Mouse (Mus musculus) embryonic facial prominence, embryonic 13.5 days (tissue): ENCODE results near the gene Acads. TPM values are rescaled to one million over a fixed set of nuclear protein-coding genes. Genes with fewer than 3 reads are reported as not detected.
"Not testable (repeated sequence)": the region's sequence is repeated elsewhere in the genome, so short reads cannot be mapped to it uniquely, and the experiment has no call there.

Experiments used
- ATAC-seq: fragments of 200-750 bp; cut with Nextera tagmentation; 2 replicates; pipeline ENCODE4 v1.8.0; 2017; ENCODE audit warnings: low read depth; ENCODE audit not compliant: insufficient number of reproducible peaks, insufficient read depth, low FRiP score, low TSS enrichment
- H3K27ac ChIP-seq: fragments of 300-500 bp; sonication (generic); 2 replicates; pipeline ENCODE4 v1.5.1; 2015; ENCODE audit warnings: moderate library complexity, mild to moderate bottlenecking, inconsistent platforms
- H3K27me3 ChIP-seq: fragments of 300-500 bp; sonication (generic); 2 replicates; pipeline ENCODE4 v1.6.1; 2015; ENCODE audit warnings: mild to moderate bottlenecking, inconsistent platforms
- H3K36me3 ChIP-seq: fragments of 300-500 bp; sonication (generic); 2 replicates; pipeline ENCODE4 v1.6.1; 2015; ENCODE audit warnings: mild to moderate bottlenecking, inconsistent platforms
- H3K4me1 ChIP-seq: fragments of 300-500 bp; sonication (generic); 2 replicates; pipeline ENCODE4 v1.6.1; 2015; ENCODE audit warnings: inconsistent platforms
- H3K4me2 ChIP-seq: fragments of 300-500 bp; sonication (generic); 2 replicates; pipeline ENCODE4 v1.6.1; 2015; ENCODE audit warnings: moderate library complexity, mild to moderate bottlenecking, inconsistent platforms
- H3K4me3 ChIP-seq: fragments of 300-500 bp; sonication (generic); 2 replicates; pipeline ENCODE4 v1.5.1; 2015; ENCODE audit warnings: mild to moderate bottlenecking, inconsistent platforms
- H3K9ac ChIP-seq: fragments of 300-500 bp; sonication (generic); 2 replicates; pipeline ENCODE4 v1.6.1; 2015; ENCODE audit warnings: mild to moderate bottlenecking, inconsistent platforms
- H3K9me3 ChIP-seq: fragments of 300-500 bp; sonication (generic); 2 replicates; pipeline ENCODE4 v1.6.1; 2016; ENCODE audit warnings: inconsistent platforms
- WGBS: fragments of 180-500 bp; shearing (Covaris S2); methylation state at CpG from one replicate; pipeline ENCODE4 v1.1.7; 2015; ENCODE audit warnings: mixed read lengths; 5-methylcytosine and 5-hydroxymethylcytosine counted together
- polyA plus RNA-seq: library from polyadenylated mRNA; unstranded; fragments of >200 nt; fragmentation: Nextera tagmentation; extraction: Ambion mirVana; gene quantifications from 2 replicates; pipeline ENCODE4 v1.2.1, GENCODE M21; 2015

The Acads gene
- polyA plus RNA-seq, 1 experiment from 2014 or later, result 52.5 TPM

DNA sequence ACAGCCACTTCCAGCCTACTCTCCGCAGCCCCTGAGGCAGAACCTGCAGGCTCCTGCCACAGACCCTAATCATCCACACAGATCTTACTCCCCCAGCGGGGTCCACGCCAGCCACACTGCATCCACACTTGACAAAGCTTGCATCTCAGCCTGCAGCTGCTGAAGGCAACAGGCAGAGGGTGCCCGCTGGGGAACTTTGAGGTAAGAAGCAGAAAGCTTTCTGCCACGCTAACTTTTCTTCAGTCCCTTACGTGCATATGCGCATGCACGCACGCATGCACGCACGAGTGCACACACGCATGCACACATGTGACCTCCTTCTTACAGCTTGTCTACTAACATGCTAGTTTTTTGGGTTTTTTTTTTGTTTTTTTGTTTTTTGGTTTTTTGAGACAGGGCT is 5.9 kb downstream of the Acads start:
- ATAC-seq, result no peak
- no peak overlapping the region for H3K9ac ChIP-seq
- H3K4me1 ChIP-seq, result peaks cover under 1% of the 10 kb centered on the region; the same call in 1 of the 2 replicates
- no peak overlapping the region for H3K4me2 ChIP-seq
- H3K27me3 ChIP-seq, result no peaks in the 10 kb centered on the region
- H3K27ac ChIP-seq, result no peak overlapping the region
- peaks cover 73% of the 10 kb centered on the region for H3K36me3 ChIP-seq
- no peaks in the 10 kb centered on the region for H3K9me3 ChIP-seq
- no peak overlapping the region for H3K4me3 ChIP-seq
- 93% methylated on average over 12 of the region's 12 CpGs for WGBS

GRCm38 (mm10) chr5:115111156-115111555 is 8.0 kb downstream of the Acads start:
- Histone ChIP-seq H3K4me2 (no peak overlapping the region), H3K9ac (no peak overlapping the region), H3K4me3 (no peak overlapping the region), H3K36me3 (peaks cover 56% of the 10 kb centered on the region), H3K27me3 (no peaks in the 10 kb centered on the region), H3K27ac (no peak overlapping the region), H3K9me3 (no peaks in the 10 kb centered on the region), H3K4me1 (no peaks in the 10 kb centered on the region)
- ATAC-seq, result no peak
- 91% methylated on average over 8 of the region's 8 CpGs for WGBS

DNA sequence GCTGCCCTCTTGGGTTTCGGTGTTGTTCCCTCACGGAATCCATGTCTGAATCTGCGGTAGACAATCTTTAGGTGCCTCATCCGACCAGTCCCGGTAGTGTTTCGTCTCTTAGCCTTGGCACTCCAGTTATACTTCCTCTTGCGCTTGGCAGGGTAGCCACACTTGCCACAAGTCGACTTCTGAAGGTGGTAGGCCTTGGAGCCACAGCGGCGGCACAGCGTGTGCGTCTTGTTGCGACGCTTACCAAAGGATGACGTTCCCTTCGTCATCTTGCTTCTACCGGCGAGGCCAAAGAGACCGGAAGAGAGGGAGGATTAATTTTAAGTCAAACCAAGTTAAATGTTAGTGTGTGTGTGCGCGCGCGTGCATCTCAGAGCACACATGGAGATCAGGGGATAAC is 15.9 kb downstream of the Acads start:
- ATAC-seq, H3K9me3 ChIP-seq: not testable (repeated sequence)

GRCm38 (mm10) chr5:115102231-115102630 is 16.9 kb downstream of the Acads start:
- H3K4me1 ChIP-seq, result no peaks in the 10 kb centered on the region
- ATAC-seq, result no peak
- WGBS, result 96% methylated on average over 2 of the region's 2 CpGs
- no peak overlapping the region for H3K4me3 ChIP-seq
- H3K27ac ChIP-seq, result no peak overlapping the region
- no peak overlapping the region for H3K4me2 ChIP-seq
- no peaks in the 10 kb centered on the region for H3K9me3 ChIP-seq
- H3K9ac ChIP-seq, result no peak overlapping the region
- H3K36me3 ChIP-seq, result peaks cover 58% of the 10 kb centered on the region
- no peaks in the 10 kb centered on the region for H3K27me3 ChIP-seq

More for the DNA sequence above, 15.9 kb downstream of the Acads start:
- H3K9ac ChIP-seq, H3K27me3 ChIP-seq, H3K27ac ChIP-seq, H3K4me2 ChIP-seq, H3K4me1 ChIP-seq, H3K4me3 ChIP-seq: not testable (repeated sequence)
- H3K36me3 ChIP-seq, result peaks cover 48% of the 10 kb centered on the region
- 95% methylated on average over 23 of the region's 23 CpGs for whole genome bisulfite sequencing

DNA sequence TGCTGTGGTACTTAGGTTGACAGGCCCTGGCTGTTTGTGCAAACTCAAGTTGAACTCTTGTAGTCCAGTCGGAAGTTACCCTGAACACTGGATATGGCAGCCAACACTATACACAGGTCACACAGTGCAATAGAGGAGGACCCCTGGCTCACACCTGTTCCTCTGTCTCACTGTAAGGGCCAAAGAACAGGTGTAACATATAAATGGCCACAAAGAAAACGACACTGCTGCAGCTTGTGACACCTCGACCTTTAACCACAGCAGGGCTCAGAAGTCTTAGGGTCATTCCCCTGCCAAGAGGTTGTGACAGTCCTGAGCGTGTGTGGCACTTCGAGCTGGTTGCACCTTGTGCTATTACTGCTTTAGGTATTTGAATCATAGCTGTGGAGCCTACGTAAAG is 18.7 kb downstream of the Acads start:
- Histone ChIP-seq H3K9me3 (no peaks in the 10 kb centered on the region), H3K36me3 (peaks cover 74% of the 10 kb centered on the region), H3K4me1 (no peaks in the 10 kb centered on the region), H3K4me3 (no peak overlapping the region), H3K27me3 (no peaks in the 10 kb centered on the region), H3K27ac (no peak overlapping the region), H3K9ac (no peak overlapping the region), H3K4me2 (no peak overlapping the region)
- WGBS, result 82% methylated on average over 6 of the region's 6 CpGs
- no peak for ATAC-seq

DNA sequence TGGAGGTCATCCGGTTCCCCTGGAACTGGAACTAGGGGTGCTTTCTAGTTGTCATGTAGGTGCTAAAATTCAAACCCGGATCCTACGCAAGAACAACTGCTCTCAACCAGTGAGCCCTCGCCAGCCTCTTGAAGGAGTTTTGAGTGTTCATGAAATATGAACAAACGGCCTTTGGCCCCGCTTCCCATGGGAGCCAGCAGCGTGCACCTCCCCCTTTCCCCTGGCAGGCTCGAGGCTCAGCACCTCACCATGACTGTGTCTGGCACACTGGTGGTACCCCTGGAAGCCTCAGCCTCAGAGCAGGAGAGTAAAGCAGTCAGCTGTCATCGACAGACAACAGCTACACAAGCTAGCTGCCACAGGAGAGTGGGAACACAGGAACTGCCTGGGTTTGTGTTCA is 19.2 kb downstream of the Acads start:
- no peaks in the 10 kb centered on the region for H3K4me1 ChIP-seq
- ATAC-seq, result no peak
- no peak overlapping the region for H3K9ac ChIP-seq
- no peaks in the 10 kb centered on the region for H3K27me3 ChIP-seq
- WGBS, result 86% methylated on average over 9 of the region's 9 CpGs
- no peaks in the 10 kb centered on the region for H3K9me3 ChIP-seq
- H3K36me3 ChIP-seq, result peaks cover 76% of the 10 kb centered on the region
- H3K4me2 ChIP-seq, result no peak overlapping the region
- no peak overlapping the region for H3K27ac ChIP-seq
- no peak overlapping the region for H3K4me3 ChIP-seq

DNA sequence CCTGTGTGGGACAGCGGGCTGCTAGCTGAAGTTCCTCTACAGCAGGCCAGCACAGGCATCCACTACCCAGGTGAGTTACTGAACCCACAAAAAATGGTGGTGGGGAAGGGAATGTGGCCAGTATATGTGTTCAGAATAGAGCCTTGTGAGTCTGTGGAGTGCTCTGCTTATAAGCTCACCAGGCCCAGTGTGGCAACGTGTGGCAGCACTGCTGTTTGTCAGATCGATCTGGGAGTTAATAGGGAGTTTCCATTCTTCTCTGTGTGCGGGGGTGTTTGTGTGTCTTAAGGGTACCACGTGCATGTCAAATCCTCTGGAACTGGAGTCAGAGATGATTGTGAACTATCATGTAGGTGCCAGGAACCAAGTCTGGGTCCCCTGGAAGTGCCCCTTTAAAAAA is 19.6 kb downstream of the Acads start:
- WGBS, result 83% methylated on average over 5 of the region's 5 CpGs
- H3K27me3 ChIP-seq, result no peaks in the 10 kb centered on the region
- H3K9me3 ChIP-seq, result no peaks in the 10 kb centered on the region
- H3K36me3 ChIP-seq, result peaks cover 81% of the 10 kb centered on the region
- no peak for ATAC-seq
- no peak overlapping the region for H3K27ac ChIP-seq
- H3K9ac ChIP-seq, result no peak overlapping the region
- no peaks in the 10 kb centered on the region for H3K4me1 ChIP-seq
- H3K4me3 ChIP-seq, result no peak overlapping the region
- no peak overlapping the region for H3K4me2 ChIP-seq

GRCm38 (mm10) chr5:115098195-115098594 is 21.0 kb downstream of the Acads start, which contains the start of gene Gm10401:
Gm10401 (minus strand) TSS chr5:115098295.
- H3K4me2 ChIP-seq, result no peak within 1 kb of the TSS
- 96% methylated on average over 8 of the region's 8 CpGs for WGBS
- H3K27me3 ChIP-seq, result no peaks in the 10 kb centered on the region
- H3K4me1 ChIP-seq, result no peaks in the 10 kb centered on the region
- no peak within 1 kb of the TSS for H3K9ac ChIP-seq
- peaks cover 82% of the 10 kb centered on the region for H3K36me3 ChIP-seq
- no peak within 1 kb of the TSS for H3K4me3 ChIP-seq
- no peak within 1 kb of the TSS; the same call in 1 of the 2 replicates for H3K27ac ChIP-seq
- H3K9me3 ChIP-seq, result no peaks in the 10 kb centered on the region
- ATAC-seq, result no peak

DNA sequence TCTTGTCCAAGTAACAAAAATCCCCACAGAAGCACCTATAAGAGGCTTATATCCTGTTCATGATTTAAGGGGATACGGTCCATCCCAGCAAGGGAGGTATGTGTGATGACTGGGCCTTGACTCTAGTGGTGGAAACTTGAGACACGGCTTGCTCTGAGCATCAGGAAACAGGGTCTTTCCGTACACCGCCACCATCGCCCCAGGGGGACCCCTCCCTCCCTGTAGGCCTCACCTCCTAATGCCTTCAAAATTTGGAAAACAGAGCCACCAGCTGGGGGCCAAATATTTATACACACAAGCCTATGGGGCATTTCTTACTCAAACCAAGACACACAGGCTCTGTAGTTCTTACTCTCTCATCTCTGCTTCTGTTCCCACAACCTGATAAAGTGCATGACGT is 27.4 kb downstream of the Acads start:
- Histone ChIP-seq H3K4me1 (no peaks in the 10 kb centered on the region; the same call in 1 of the 2 replicates), H3K4me3 (no peak overlapping the region), H3K9ac (no peak overlapping the region), H3K4me2 (no peak overlapping the region), H3K27ac (no peak overlapping the region), H3K36me3 (peaks cover 91% of the 10 kb centered on the region), H3K9me3 (no peaks in the 10 kb centered on the region), H3K27me3 (no peaks in the 10 kb centered on the region)
- ATAC-seq, result no peak
- 72% methylated on average over 6 of the region's 6 CpGs for WGBS

DNA sequence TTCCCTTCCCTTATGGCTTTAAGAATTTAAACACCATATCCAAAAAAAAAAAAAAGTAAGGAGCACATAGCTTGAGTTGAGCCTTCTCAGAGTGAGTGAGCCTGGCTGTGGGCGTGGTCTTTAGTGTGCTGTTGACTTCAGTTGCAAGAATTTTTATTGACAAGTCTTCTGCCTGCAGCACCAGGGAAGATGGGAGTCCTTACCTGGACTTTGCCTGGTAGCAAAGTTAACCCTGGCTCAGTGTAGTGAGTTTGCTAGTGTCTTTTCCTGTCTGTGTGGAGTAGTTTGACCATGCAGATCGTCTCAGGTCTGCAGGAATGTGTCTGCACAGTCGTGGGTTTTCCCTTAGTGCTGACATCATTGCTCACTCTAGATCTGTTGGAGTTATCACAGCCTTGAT is 28.1 kb downstream of the Acads start:
- no peak for ATAC-seq
- Histone ChIP-seq H3K4me1 (no peaks in the 10 kb centered on the region; the same call in 1 of the 2 replicates), H3K27ac (no peak overlapping the region), H3K27me3 (no peaks in the 10 kb centered on the region), H3K9me3 (no peaks in the 10 kb centered on the region), H3K4me2 (no peak overlapping the region), H3K9ac (no peak overlapping the region), H3K36me3 (peaks cover 91% of the 10 kb centered on the region), H3K4me3 (no peak overlapping the region)
- WGBS, result 86% methylated on average over 3 of the region's 3 CpGs

DNA sequence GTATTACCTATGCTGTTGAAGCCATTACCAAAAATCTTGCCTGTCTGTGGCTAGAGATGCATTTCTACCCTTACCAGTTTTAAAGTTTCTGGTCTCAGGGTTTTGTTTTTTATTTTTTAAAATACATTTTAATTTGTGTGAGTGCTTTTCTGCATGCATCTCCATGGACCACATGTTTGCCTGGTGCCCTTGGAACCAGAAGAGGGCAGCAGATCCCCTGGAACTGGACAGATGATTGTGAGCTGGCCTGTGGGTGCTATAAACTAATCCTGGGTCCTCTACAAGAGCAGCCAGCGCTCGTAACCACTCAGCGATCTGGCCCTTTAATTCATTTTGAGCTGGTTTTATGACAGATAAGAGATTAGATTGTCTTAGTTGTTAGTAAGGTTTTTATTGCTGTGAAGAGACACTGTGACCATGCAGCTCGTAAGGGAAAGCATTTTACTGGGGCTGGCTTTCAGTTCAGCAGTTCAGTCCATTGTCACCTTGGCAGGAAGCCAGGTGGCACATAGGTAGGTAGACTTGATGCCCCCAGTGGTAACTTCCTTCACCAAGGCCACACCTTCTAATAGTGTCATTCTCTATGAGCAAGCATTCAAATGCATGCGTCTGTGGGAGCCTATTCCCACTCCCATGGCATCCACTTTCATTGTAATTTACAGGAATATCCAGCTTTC is 29.4 kb downstream of the Acads start:
- Histone ChIP-seq H3K4me1 (no peaks in the 10 kb centered on the region; the same call in 1 of the 2 replicates), H3K9ac (no peak overlapping the region), H3K4me2 (no peak overlapping the region), H3K9me3 (no peaks in the 10 kb centered on the region), H3K4me3 (no peak overlapping the region), H3K36me3 (peaks cover 86% of the 10 kb centered on the region), H3K27ac (no peak overlapping the region), H3K27me3 (no peaks in the 10 kb centered on the region)
- no peak for ATAC-seq
- WGBS, result 96% methylated on average over 5 of the region's 5 CpGs

DNA sequence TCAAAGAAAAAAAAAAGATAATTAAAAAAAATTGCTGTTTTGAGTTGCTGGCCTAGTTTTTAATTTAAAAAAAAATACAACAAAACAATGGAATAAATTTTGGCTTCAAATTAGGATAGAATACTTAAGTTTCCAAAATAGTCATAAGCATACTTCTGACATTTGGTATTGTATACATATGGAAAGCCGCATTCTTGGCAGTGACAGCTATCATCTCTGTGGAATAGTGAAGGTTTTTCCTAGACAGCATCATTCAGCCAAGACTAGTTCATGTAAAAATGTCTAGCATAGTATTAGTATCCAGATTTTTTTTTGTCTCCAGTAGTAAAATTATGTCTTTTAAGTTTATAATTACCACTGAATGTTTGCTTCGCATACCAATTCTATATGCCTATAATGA is 33.5 kb downstream of the Acads start:
- no peak overlapping the region for H3K27ac ChIP-seq
- no peak overlapping the region for H3K4me3 ChIP-seq
- H3K9ac ChIP-seq, result no peak overlapping the region
- WGBS, result 87% methylated on average over 2 of the region's 2 CpGs
- H3K4me1 ChIP-seq, result no peaks in the 10 kb centered on the region
- ATAC-seq, result no peak
- no peaks in the 10 kb centered on the region for H3K9me3 ChIP-seq
- no peaks in the 10 kb centered on the region for H3K27me3 ChIP-seq
- peaks cover 82% of the 10 kb centered on the region for H3K36me3 ChIP-seq
- no peak overlapping the region for H3K4me2 ChIP-seq
